Mouse (Mus musculus) hindbrain, embryonic 15.5 days (tissue): ENCODE results near the gene Lysmd4. TPM values are rescaled to one million over a fixed set of nuclear protein-coding genes. Genes with fewer than 3 reads are reported as not detected.

ENCODE experiments used
- ATAC-seq: fragments of 200-750 bp; cut with Nextera tagmentation; 2 replicates; pipeline ENCODE4 v1.8.0; 2017; ENCODE audit warnings: low read depth, moderate number of reproducible peaks, moderate TSS enrichment; ENCODE audit not compliant: low FRiP score
- H3K27ac ChIP-seq: fragments of 300-500 bp; sonication (generic); replicated peaks from 2 replicates; pipeline ENCODE4 v1.5.1; 2015; ENCODE audit warnings: mild to moderate bottlenecking, inconsistent platforms
- H3K27me3 ChIP-seq: fragments of 300-500 bp; sonication (generic); 2 replicates; pipeline ENCODE4 v1.6.1; 2015; ENCODE audit warnings: control low read depth, inconsistent platforms
- H3K36me3 ChIP-seq: fragments of 300-500 bp; sonication (generic); 2 replicates; pipeline ENCODE4 v1.6.1; 2015; ENCODE audit warnings: control low read depth, inconsistent platforms
- H3K4me1 ChIP-seq: fragments of 300-500 bp; sonication (generic); replicated peaks from 2 replicates; pipeline ENCODE4 v1.6.1; 2015; ENCODE audit warnings: control low read depth, inconsistent platforms
- H3K4me2 ChIP-seq: fragments of 300-500 bp; sonication (generic); 2 replicates; pipeline ENCODE4 v1.6.1; 2015; ENCODE audit warnings: moderate library complexity, mild to moderate bottlenecking, inconsistent platforms
- H3K4me3 ChIP-seq: fragments of 300-500 bp; sonication (generic); 2 replicates; pipeline ENCODE4 v1.5.1; 2015; ENCODE audit warnings: mild to moderate bottlenecking, inconsistent platforms
- H3K9ac ChIP-seq: fragments of 300-500 bp; sonication (generic); 2 replicates; pipeline ENCODE4 v1.6.1; 2015; ENCODE audit warnings: inconsistent platforms
- H3K9me3 ChIP-seq: fragments of 300-500 bp; sonication (generic); 2 replicates; pipeline ENCODE4 v1.6.1; 2016; ENCODE audit warnings: control low read depth, inconsistent platforms
- WGBS: fragments of 180-500 bp; shearing (Covaris S2); methylation state at CpG from one replicate; pipeline ENCODE4 v1.1.7; 2015; 5-methylcytosine and 5-hydroxymethylcytosine counted together
- polyA plus RNA-seq: library from polyadenylated mRNA; unstranded; fragments of >200 nt; fragmentation: Nextera tagmentation; extraction: Ambion mirVana; gene quantifications from 2 replicates; pipeline ENCODE4 v1.2.1, GENCODE M21; 2015

Lysmd4 gene
- polyA plus RNA-seq, 1 experiment from 2014 or later = 42.1 TPM

DNA sequence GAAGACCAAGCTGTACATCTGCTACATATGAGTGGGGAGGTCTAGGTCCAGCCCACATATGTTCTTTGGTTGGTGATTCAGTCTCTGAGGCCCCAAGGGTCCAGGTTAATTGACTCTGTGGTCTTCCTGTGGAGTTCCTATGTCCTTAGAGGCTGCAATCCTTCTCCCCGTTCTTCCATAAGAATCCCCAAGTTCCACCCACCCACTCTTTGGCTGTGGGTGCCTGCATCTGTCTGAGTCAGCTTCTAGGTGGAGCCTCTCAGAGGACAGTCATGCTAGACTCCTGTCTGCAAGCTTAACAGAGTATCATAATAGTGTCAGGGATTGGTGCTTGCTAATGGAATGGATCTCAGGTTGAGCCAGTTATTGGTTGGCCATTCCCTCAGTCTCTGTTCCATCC, 8.8 kb upstream of the Lysmd4 start:
- ATAC-seq = no peak
- Histone ChIP-seq H3K36me3 (no peaks in the 10 kb centered on the region), H3K27me3 (no peaks in the 10 kb centered on the region), H3K4me2 (no peak overlapping the region), H3K4me3 (no peak overlapping the region), H3K9ac (no peak overlapping the region), H3K27ac (no peak overlapping the region), H3K9me3 (no peaks in the 10 kb centered on the region), H3K4me1 (no peaks in the 10 kb centered on the region)
- WGBS = 90% methylated on average over 1 of the region's 1 CpGs

DNA sequence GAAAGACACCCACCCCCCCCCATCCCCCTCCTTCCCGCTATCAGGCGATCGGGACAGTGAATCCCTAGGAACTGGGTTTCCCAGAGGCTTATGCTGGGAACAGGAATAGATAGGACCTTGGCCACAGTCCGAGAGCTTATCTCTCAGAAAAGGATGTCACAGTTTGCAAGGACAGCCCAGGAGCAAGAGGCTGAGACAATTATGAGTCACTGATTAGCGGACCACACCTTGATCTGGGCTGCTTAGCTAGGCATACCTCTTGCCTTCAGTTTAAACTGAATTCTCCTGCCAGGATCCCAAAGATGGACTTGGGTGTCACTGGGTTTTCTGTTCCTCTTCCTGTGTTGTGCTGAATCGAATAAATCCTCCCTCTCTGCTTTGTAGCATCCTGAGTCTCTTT, 6.0 kb upstream of the Lysmd4 start:
- Histone ChIP-seq H3K4me1 (no peaks in the 10 kb centered on the region), H3K9ac (no peak overlapping the region), H3K36me3 (no peaks in the 10 kb centered on the region), H3K4me3 (no peak overlapping the region), H3K27ac (no peak overlapping the region), H3K4me2 (no peak overlapping the region), H3K27me3 (no peaks in the 10 kb centered on the region), H3K9me3 (no peaks in the 10 kb centered on the region)
- WGBS = 84% methylated on average over 6 of the region's 6 CpGs
- no peak for ATAC-seq

DNA sequence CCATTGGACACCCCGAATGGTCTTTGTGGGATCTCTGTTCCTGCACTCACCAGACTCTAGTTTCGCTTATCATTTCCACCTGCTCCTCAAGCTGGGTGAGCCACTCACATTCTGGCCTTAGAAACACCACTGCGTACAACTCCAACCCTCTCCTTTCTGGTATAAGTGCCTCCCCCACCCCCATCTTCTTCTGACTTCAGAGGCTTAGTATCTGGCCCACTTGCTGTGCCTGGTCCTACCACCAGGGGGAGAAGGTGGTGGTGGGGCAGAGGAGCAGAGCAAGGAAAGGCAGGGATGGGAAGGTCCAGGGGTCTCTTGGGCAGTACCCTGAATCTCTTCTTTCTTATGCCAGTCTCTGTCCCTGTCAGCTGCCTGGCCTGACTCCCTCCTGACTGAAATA, 5.3 kb upstream of the Lysmd4 start:
- 83% methylated on average over 3 of the region's 3 CpGs for WGBS
- Histone ChIP-seq H3K27me3 (no peaks in the 10 kb centered on the region), H3K4me1 (peaks cover 5% of the 10 kb centered on the region), H3K9me3 (no peaks in the 10 kb centered on the region), H3K27ac (no peak overlapping the region), H3K9ac (no peak overlapping the region), H3K4me3 (no peak overlapping the region), H3K4me2 (no peak overlapping the region), H3K36me3 (no peaks in the 10 kb centered on the region)
- ATAC-seq = no peak

DNA sequence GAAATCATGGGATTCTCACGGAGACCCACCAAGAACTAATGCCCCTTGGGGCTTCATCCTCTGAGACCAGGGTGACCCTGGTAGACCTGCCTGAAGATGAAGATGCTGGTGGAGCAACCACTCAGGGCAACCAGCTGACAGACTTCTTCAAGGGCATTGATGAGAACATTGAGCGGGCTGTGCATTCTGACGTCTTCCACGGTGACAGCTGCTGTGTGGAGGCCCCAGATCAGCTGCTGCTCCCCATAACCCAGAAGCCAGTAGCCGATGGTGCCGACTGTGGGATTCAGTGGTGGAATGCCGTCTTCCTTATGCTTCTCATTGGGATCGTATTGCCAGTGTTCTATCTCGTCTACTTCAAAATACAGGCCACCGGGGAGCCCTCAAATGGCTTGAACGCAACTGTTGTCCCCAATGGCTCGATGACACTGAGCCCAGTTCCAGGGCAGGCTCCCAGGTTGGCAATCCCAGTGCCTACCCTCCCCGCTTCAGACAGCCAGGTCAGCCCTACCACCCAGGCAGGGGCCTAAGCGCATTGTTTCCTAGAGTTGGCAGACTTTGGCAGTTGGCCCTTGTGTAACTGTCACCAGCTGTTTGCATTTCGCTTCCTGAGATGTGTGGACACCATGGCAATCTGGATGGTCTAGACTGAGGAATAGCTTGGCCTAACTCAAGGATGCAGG, 3.7 kb downstream of the Lysmd4 start:
- Histone ChIP-seq H3K4me2 (no peak overlapping the region), H3K4me3 (no peak overlapping the region), H3K27me3 (no peaks in the 10 kb centered on the region), H3K4me1 (peaks cover 46% of the 10 kb centered on the region), H3K9me3 (no peaks in the 10 kb centered on the region), H3K9ac (no peak overlapping the region), H3K27ac (no peak overlapping the region), H3K36me3 (peaks cover 17% of the 10 kb centered on the region)
- 89% methylated on average over 15 of the region's 15 CpGs for WGBS
- no peak for ATAC-seq

DNA sequence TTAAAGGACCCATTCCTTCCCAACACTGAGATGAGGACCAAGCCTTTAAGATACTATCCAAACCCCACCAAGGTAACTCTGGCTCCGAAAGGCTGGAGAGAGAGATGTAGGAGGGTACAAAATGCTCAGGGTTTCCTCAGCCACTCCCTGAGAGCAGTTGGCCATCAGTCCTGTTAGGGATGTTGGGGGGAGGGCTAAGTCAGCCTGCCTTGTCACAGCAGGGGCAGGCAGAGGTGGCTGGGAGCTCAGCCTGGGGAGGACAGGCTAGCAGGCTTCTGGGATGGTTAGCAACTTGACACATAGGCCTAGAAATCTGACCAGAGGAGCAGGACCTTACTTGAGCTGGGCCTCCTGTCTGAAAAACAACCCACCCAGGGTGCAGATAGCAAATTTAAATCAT, 5.2 kb downstream of the Lysmd4 start:
- 74% methylated on average over 1 of the region's 1 CpGs for WGBS
- no peak overlapping the region for H3K4me2 ChIP-seq

DNA sequence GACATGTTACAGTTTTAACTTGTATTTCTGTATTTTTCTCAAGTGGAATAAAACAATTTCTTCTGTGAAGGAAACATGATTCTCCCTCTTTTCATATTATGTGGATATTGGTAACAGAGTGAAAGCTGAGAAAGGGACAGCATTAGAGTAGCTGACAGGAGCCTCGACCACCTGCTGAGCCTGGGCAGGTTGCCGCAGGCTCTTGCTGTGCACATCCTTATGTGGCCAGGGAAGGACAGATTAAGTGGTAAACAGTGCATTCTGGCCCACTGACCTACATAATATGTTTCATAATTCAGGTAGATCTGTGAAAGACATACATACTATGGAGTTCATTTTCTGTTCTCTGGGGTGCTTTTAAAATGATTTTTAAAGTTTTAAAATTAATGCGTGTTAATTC, 6.0 kb downstream of the Lysmd4 start:
- Histone ChIP-seq H3K9me3 (no peaks in the 10 kb centered on the region), H3K9ac (no peak overlapping the region), H3K4me2 (no peak overlapping the region), H3K36me3 (peaks cover 27% of the 10 kb centered on the region), H3K4me1 (peaks cover 33% of the 10 kb centered on the region), H3K4me3 (no peak overlapping the region), H3K27ac (no peak overlapping the region; the same call in 1 of the 2 replicates), H3K27me3 (no peaks in the 10 kb centered on the region)
- WGBS = 63% methylated on average over 3 of the region's 3 CpGs
- ATAC-seq = no peak

More for the DNA sequence above, 5.2 kb downstream of the Lysmd4 start:
- Histone ChIP-seq H3K27ac (no peak overlapping the region), H3K9me3 (no peaks in the 10 kb centered on the region), H3K4me3 (no peak overlapping the region), H3K27me3 (no peaks in the 10 kb centered on the region), H3K9ac (no peak overlapping the region), H3K4me1 (peaks cover 40% of the 10 kb centered on the region), H3K36me3 (peaks cover 25% of the 10 kb centered on the region)
- ATAC-seq = no peak

DNA sequence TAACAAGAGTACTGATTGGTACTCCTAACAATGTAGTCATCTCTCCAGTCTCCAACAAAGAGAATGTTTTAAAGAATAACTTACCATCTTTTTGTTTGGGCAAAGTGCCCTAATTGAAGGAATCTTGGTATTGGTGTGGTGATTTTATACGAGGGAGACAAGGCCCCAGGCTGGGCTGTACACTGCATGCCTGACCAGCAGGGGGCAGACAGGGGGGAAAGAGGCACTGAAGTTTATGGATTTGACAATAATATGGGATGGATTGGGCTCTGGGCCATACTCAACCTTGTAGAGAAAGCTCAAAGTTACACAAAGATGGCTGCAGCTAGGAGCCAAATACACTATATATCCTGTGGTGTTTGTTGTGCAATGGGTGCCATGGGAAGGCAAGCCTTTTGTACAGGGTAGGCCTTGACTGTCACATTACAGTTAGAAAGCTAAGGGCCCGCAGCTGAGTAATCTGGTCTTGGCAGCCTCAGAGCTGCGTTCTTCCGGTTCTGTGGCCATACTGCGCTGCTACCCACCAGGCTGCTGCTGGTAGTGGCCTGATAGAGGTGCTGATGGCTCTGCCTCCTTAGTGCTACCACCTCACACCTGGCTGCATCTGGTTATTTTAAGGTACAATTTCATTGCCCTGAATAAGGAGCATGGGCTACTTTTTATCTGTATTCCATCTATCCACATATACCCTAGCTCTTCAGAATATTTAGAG, 6.7 kb downstream of the Lysmd4 start:
- peaks cover 27% of the 10 kb centered on the region for H3K4me1 ChIP-seq
- 73% methylated on average over 5 of the region's 5 CpGs for whole genome bisulfite sequencing
- H3K36me3 ChIP-seq = peaks cover 27% of the 10 kb centered on the region
- H3K27me3 ChIP-seq = no peaks in the 10 kb centered on the region
- H3K9me3 ChIP-seq = no peaks in the 10 kb centered on the region
- ATAC-seq = peak; percentile 72; the same call in 1 of the 2 replicates
- no peak overlapping the region for H3K4me2 ChIP-seq
- no peak overlapping the region for H3K4me3 ChIP-seq
- peak overlapping the region; percentile 17; the same call in 1 of the 2 replicates for H3K27ac ChIP-seq
- no peak overlapping the region for H3K9ac ChIP-seq

- ATAC-seq = no peak
- WGBS = 82% methylated on average over 3 of the region's 3 CpGs
- Histone ChIP-seq H3K36me3 (peaks cover 33% of the 10 kb centered on the region), H3K27ac (0 out of 2 replicates have a peak overlapping the region, but pooled peaks have one; percentile 17), H3K4me1 (peaks cover 20% of the 10 kb centered on the region), H3K4me3 (no peak overlapping the region), H3K9me3 (no peaks in the 10 kb centered on the region), H3K4me2 (no peak overlapping the region), H3K9ac (no peak overlapping the region), H3K27me3 (no peaks in the 10 kb centered on the region)
Measured at GRCm38 (mm10) chr7:67229701-67230100, 7.4 kb downstream of the Lysmd4 start.

DNA sequence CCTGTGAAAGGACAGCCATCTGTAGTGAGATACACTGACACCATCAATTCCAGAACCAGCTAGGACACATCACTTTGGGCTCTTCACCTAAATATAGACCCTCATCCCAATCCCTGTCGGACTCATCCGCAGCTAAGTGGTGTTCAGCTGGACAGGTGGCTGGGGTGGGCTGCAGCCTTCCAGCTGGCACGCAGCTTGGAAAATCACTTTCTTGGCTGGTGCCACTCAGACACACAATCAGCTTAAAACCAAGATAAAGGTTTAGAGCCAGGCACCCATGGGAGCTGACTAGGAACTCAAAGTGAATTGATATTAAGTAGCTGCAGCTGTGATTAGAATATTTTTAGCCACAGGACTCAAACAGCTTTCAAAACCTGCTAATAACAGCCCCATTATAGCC, 7.9 kb downstream of the Lysmd4 start:
- Histone ChIP-seq H3K4me2 (no peak overlapping the region), H3K9me3 (no peaks in the 10 kb centered on the region), H3K36me3 (peaks cover 30% of the 10 kb centered on the region), H3K9ac (no peak overlapping the region), H3K4me1 (peaks cover 20% of the 10 kb centered on the region), H3K4me3 (no peak overlapping the region), H3K27me3 (no peaks in the 10 kb centered on the region), H3K27ac (peak overlapping the region; percentile 54)
- WGBS = 66% methylated on average over 3 of the region's 3 CpGs
- ATAC-seq = no peak

DNA sequence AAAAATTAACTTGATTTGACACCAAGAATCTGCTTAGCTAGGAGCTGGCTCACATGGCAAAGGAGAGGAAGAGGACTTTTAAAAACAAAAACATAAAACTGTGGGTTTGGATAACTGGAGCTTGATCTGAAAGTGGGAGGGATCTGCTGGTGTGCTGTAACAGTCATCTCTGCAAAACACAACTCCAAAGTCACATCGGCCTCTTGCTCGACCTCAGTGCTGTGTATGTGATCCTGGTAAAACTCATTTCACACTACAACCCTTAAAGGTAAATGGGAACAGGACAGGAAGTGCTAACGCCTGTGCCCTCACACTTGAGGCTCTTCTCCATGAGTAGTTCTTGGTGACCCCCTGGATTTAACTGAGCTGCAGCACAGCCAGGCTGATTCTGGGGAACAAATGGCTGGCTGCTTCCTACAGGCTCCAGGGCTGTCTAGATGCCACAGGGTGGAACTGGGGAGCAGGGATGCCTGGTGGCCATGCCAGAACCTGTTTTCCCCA, 8.3 kb downstream of the Lysmd4 start:
- WGBS = 85% methylated on average over 3 of the region's 3 CpGs
- H3K4me2 ChIP-seq = no peak overlapping the region
- H3K4me3 ChIP-seq = no peak overlapping the region
- no peak for ATAC-seq
- H3K27ac ChIP-seq = peak overlapping the region; percentile 54; the same call in 1 of the 2 replicates
- no peaks in the 10 kb centered on the region for H3K9me3 ChIP-seq
- no peaks in the 10 kb centered on the region for H3K27me3 ChIP-seq
- peaks cover 29% of the 10 kb centered on the region for H3K36me3 ChIP-seq
- H3K4me1 ChIP-seq = peaks cover 20% of the 10 kb centered on the region
- no peak overlapping the region for H3K9ac ChIP-seq

- Histone ChIP-seq H3K9ac (no peak overlapping the region), H3K4me1 (peaks cover 20% of the 10 kb centered on the region), H3K27me3 (no peaks in the 10 kb centered on the region), H3K9me3 (no peaks in the 10 kb centered on the region), H3K36me3 (peaks cover 39% of the 10 kb centered on the region), H3K4me3 (no peak overlapping the region), H3K27ac (no peak overlapping the region), H3K4me2 (no peak overlapping the region)
- WGBS = 95% methylated on average over 14 of the region's 14 CpGs
- no peak for ATAC-seq
Measured at GRCm38 (mm10) chr7:67232504-67232903, 10.2 kb downstream of the Lysmd4 start.

GRCm38 (mm10) chr7:67234797-67235196, 12.5 kb downstream of the Lysmd4 start:
- WGBS = 71% methylated on average over 8 of the region's 8 CpGs

More at GRCm38 (mm10) chr7:67234797-67235196, 12.5 kb downstream of the Lysmd4 start:
- Histone ChIP-seq H3K4me3 (no peak overlapping the region), H3K4me2 (no peak overlapping the region), H3K4me1 (peaks cover 10% of the 10 kb centered on the region), H3K9ac (no peak overlapping the region), H3K27ac (no peak overlapping the region), H3K9me3 (no peaks in the 10 kb centered on the region), H3K27me3 (no peaks in the 10 kb centered on the region), H3K36me3 (peaks cover 43% of the 10 kb centered on the region)
- ATAC-seq = no peak
